Mouse (Mus musculus) kidney, embryonic 14.5 days (tissue): ENCODE data around the gene Tmem268. TPM values are rescaled to one million over a fixed set of nuclear protein-coding genes. Genes with fewer than 3 reads are reported as not detected.

Experiments
- ATAC-seq: fragments of 200-750 bp; cut with Nextera tagmentation; 2 replicates; pipeline ENCODE4 v1.8.0; 2017; ENCODE audit warnings: moderate number of reproducible peaks, mild to moderate bottlenecking, moderate TSS enrichment, moderate library complexity; ENCODE audit not compliant: low FRiP score, low TSS enrichment
- H3K27ac ChIP-seq: fragments of 300-500 bp; sonication (generic); 2 replicates; pipeline ENCODE4 v1.5.1; 2014; ENCODE audit warnings: low read depth, mild to moderate bottlenecking, low read length, moderate library complexity, mixed read lengths
- H3K27me3 ChIP-seq: fragments of 300-500 bp; sonication (generic); 2 replicates; pipeline ENCODE4 v1.6.1; 2014; ENCODE audit warnings: mild to moderate bottlenecking, low read length; ENCODE audit not compliant: control insufficient read depth, insufficient read depth
- H3K36me3 ChIP-seq: fragments of 300-500 bp; sonication (generic); 2 replicates; pipeline ENCODE4 v1.6.1; 2014; ENCODE audit warnings: low read length, mixed read lengths; ENCODE audit not compliant: control insufficient read depth, insufficient read depth
- H3K4me1 ChIP-seq: fragments of 300-500 bp; sonication (generic); 2 replicates; pipeline ENCODE4 v1.6.1; 2014; ENCODE audit warnings: low read length, mixed read lengths; ENCODE audit not compliant: control insufficient read depth, insufficient read depth
- H3K4me2 ChIP-seq: fragments of 300-500 bp; sonication (generic); replicated peaks from 2 replicates; pipeline ENCODE4 v1.6.1; 2014; ENCODE audit warnings: low read depth, mild to moderate bottlenecking, low read length
- H3K4me3 ChIP-seq: fragments of 300-500 bp; sonication (generic); 2 replicates; pipeline ENCODE4 v1.5.1; 2014; ENCODE audit warnings: mild to moderate bottlenecking, low read length
- H3K9ac ChIP-seq: fragments of 300-500 bp; sonication (generic); 2 replicates; pipeline ENCODE4 v1.6.1; 2014; ENCODE audit warnings: low read depth, mild to moderate bottlenecking, low read length, moderate library complexity
- H3K9me3 ChIP-seq: fragments of 300-500 bp; sonication (generic); 2 replicates; pipeline ENCODE4 v1.6.1; 2016; ENCODE audit warnings: low read length; ENCODE audit not compliant: control insufficient read depth
- WGBS: fragments of 180-500 bp; shearing (Covaris S2); extraction: QIAGEN DNeasy Blood & Tissue Kit; methylation state at CpG from one replicate; pipeline ENCODE4 v1.1.7; 2014; 5-methylcytosine and 5-hydroxymethylcytosine counted together
- polyA plus RNA-seq: library from polyadenylated mRNA; unstranded; fragments of >200 nt; fragmentation: Nextera tagmentation; extraction: Ambion mirVana; gene quantifications from 2 replicates; pipeline ENCODE4 v1.2.1, GENCODE M21; 2014

The Tmem268 gene
- polyA plus RNA-seq, 1 experiment from 2014 or later, result 7.9 TPM

DNA sequence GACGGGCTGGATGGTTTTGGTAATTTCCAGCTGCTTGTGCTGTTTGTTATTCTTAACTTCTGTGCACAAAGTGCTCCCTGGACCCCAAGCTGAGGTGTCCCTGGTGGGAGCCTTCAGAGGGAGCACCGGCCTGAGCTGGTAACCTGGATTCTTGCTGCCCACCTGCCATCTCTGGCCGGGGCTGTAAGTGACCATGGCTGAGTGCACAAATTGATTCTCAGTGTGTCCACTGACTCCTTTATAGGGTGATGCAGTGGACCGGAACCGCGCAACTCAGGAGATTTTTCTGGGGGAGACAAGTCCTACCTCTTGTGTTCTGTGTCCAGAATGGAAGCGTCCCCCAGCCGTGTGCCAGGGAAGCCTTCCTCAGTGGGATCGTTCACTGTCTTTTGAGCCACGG, 26.6 kb downstream of the Tmem268 start:
- Histone ChIP-seq H3K9ac (no peak overlapping the region), H3K27ac (no peak overlapping the region), H3K4me1 (peaks cover 3% of the 10 kb centered on the region; the same call in 1 of the 2 replicates), H3K4me2 (no peak overlapping the region), H3K4me3 (no peak overlapping the region), H3K36me3 (no peaks in the 10 kb centered on the region), H3K9me3 (no peaks in the 10 kb centered on the region), H3K27me3 (no peaks in the 10 kb centered on the region)
- ATAC-seq, result peak; percentile 62
- 45% methylated on average over 10 of the region's 10 CpGs for WGBS

DNA sequence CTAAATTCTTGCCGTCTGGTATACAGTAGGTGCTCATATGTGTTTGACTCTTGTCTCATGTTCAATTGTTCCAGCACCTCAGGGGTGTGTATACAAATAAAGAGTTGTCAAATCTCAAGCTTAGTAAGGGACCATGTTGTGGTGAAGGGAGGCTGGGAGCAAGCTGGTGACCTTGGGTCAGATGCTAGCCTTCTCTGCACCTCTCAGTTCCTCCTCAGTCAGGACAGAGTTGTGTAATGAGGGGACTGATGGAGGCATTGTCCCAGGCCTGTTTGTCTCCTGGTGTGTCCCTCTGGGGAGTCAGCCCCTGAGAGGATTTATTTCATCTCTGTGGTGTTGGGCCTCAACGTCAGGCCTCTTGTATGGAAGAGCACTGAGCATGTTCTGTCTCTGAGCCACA, 27.7 kb downstream of the Tmem268 start:
- H3K9me3 ChIP-seq, result no peaks in the 10 kb centered on the region
- H3K9ac ChIP-seq, result no peak overlapping the region
- WGBS, result 73% methylated on average over 2 of the region's 2 CpGs
- H3K4me1 ChIP-seq, result peaks cover 3% of the 10 kb centered on the region; the same call in 1 of the 2 replicates
- no peaks in the 10 kb centered on the region for H3K27me3 ChIP-seq
- ATAC-seq, result no peak
- no peak overlapping the region for H3K4me3 ChIP-seq
- H3K36me3 ChIP-seq, result no peaks in the 10 kb centered on the region
- H3K4me2 ChIP-seq, result no peak overlapping the region
- H3K27ac ChIP-seq, result no peak overlapping the region

DNA sequence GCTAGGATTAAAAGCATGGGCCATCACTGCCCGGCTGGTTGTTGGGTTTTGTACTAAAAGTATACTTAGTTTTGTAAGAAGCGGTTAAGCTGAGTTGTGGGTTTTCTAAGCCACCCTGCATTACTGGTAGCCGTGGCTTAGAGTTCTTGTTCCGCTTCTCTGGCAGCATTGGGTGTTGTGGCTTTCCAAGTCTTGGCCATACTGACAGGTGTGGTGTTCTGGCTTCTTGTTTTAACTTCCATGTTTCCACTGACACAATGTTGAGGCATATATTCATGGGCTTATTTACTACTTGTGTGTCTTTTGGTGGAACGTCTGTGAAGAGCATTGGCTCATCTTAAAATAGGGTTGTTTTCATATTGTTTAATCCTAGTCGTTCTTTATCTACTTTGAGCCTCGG, 31.4 kb downstream of the Tmem268 start:
- no peak overlapping the region for H3K27ac ChIP-seq
- no peak overlapping the region for H3K4me3 ChIP-seq
- H3K36me3 ChIP-seq, result no peaks in the 10 kb centered on the region
- no peaks in the 10 kb centered on the region for H3K9me3 ChIP-seq
- WGBS, result 87% methylated on average over 7 of the region's 7 CpGs
- H3K4me2 ChIP-seq, result no peak overlapping the region
- H3K9ac ChIP-seq, result no peak overlapping the region
- peaks cover 8% of the 10 kb centered on the region; the same call in 1 of the 2 replicates for H3K4me1 ChIP-seq
- no peaks in the 10 kb centered on the region for H3K27me3 ChIP-seq
- ATAC-seq, result no peak

DNA sequence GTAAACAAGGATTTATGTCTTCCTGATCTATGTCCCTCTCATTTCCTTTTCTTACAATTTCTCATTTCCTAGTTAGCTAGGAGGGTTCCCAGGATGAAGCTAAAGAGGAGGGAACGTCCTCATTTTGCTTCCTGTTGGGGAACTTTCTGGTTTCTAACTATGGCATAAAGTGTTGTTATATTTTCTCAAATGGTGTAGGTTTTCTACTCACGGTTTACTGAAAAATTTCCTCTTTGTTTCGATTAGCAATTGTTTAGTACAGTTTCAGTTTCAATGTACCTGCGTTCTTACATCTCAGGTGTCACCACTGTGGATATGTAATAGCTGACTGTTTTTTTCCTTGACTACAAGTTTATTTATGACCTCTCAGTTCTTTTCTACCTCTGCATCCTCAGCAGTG, 32.0 kb downstream of the Tmem268 start:
- Histone ChIP-seq H3K4me1 (peaks cover 7% of the 10 kb centered on the region; the same call in 1 of the 2 replicates), H3K27me3 (no peaks in the 10 kb centered on the region), H3K4me3 (no peak overlapping the region), H3K4me2 (no peak overlapping the region), H3K9ac (no peak overlapping the region), H3K36me3 (no peaks in the 10 kb centered on the region), H3K9me3 (no peaks in the 10 kb centered on the region), H3K27ac (no peak overlapping the region)
- WGBS, result 75% methylated on average over 4 of the region's 4 CpGs
- no peak for ATAC-seq

DNA sequence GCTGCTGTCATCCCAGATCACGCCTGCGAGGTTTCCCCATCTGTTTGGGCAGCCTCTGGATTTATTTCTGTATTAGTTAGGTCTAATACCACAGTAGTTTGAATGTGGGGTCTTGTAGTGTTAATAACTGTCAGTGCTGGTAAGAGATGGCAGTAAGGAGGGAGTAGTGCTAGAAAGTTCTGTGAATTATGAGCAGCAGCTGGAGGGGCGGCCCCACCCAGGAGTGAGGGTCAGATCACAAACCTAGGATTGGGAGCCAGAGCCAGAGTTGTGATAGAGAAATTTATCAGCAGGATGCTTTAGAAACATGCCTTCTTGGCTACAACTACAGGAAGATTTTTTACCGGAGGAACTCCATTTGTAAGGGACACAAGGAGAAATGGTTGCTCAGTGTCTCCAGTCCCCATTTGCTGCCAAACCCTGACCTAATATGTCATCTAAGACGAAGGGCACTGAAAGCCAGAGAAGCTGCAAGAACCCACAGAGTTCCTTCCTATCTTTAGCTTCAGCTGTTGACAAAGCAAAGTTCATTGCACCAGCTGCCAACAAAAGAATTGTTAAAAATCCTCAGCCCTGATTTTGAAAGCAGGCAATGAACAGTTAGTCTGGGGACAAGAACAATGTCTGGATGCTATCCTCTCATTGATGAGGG, 36.0 kb downstream of the Tmem268 start:
- H3K4me1 ChIP-seq, result 0 out of 2 replicates have a peak, but pooled peaks cover 7% of the 10 kb centered on the region
- peak overlapping the region; percentile 8; the same call in 1 of the 2 replicates for H3K27ac ChIP-seq
- H3K9me3 ChIP-seq, result no peaks in the 10 kb centered on the region
- no peaks in the 10 kb centered on the region for H3K36me3 ChIP-seq
- no peak overlapping the region for H3K9ac ChIP-seq
- no peak overlapping the region for H3K4me3 ChIP-seq
- WGBS, result 54% methylated on average over 5 of the region's 5 CpGs
- H3K27me3 ChIP-seq, result no peaks in the 10 kb centered on the region
- ATAC-seq, result no peak
- no peak overlapping the region for H3K4me2 ChIP-seq

DNA sequence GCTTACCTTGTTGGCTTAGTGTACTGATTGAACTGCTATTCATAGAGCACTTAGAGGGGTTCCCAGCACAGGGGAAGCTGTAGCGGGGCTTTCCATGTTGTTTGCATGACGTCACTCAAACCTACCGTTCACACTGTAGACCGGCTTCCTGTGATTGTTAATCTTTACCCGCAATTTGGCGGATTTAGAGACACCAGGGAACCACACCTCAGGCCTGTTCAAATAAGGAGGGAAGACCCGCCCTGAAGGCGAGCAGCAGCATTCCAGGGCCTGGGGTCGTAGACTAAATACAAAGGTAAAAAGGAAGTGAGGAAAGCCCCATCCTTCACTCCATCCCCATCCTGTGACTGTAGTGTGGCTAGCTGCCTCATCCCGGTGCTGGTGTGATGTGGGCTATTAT, 36.7 kb downstream of the Tmem268 start:
- WGBS, result 62% methylated on average over 10 of the region's 10 CpGs
- H3K9me3 ChIP-seq, result no peaks in the 10 kb centered on the region
- H3K27me3 ChIP-seq, result no peaks in the 10 kb centered on the region
- no peak overlapping the region for H3K4me3 ChIP-seq
- no peak overlapping the region for H3K9ac ChIP-seq
- ATAC-seq, result no peak
- H3K36me3 ChIP-seq, result no peaks in the 10 kb centered on the region
- 0 out of 2 replicates have a peak, but pooled peaks cover 7% of the 10 kb centered on the region for H3K4me1 ChIP-seq
- H3K27ac ChIP-seq, result no peak overlapping the region
- H3K4me2 ChIP-seq, result no peak overlapping the region

DNA sequence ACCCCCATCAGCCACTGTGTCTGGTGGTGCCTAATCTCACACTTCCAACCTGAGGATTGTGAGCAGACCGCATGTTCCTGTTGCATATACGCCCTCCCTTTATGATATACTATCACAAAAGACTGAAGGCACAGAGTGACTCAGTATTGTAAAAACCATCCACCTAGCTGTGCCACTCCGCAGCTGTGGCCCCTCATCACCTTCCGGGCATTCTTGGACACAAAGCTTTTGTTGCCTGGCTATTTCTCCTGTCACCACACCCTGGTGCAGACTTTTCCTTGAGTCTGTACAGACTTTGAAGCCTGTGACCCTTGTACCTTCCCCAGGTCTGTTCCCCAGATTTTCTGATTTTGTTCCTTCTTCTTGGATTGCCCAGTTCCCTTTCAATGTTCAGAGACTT, 37.4 kb downstream of the Tmem268 start:
- H3K9ac ChIP-seq, result no peak overlapping the region
- no peaks in the 10 kb centered on the region for H3K9me3 ChIP-seq
- H3K27ac ChIP-seq, result no peak overlapping the region
- no peak overlapping the region for H3K4me2 ChIP-seq
- H3K4me1 ChIP-seq, result 0 out of 2 replicates have a peak, but pooled peaks cover 7% of the 10 kb centered on the region
- 97% methylated on average over 4 of the region's 4 CpGs for WGBS
- no peak overlapping the region for H3K4me3 ChIP-seq
- H3K27me3 ChIP-seq, result no peaks in the 10 kb centered on the region
- no peaks in the 10 kb centered on the region for H3K36me3 ChIP-seq
- ATAC-seq, result no peak

DNA sequence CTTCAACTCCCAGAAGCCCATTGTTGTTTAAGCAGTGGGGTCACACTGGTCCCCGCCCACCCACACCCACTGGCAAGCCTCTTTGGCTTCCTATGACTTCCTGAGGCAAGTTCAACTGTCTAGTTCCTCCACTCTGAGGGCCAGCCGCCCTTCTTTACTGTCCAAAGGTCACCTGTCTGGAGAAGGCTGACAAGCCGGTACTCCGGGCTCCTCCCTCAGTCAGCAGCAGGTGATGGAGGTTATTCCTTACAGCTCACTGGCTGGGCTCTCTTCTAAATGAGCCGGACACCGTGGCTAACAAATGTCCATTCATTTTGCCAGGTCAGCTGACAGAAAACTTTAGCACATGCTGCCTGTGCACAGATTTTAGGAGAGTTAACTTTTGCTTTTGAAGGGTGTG, 42.2 kb downstream of the Tmem268 start:
- Histone ChIP-seq H3K9ac (no peak overlapping the region), H3K27me3 (no peaks in the 10 kb centered on the region), H3K27ac (no peak overlapping the region), H3K9me3 (no peaks in the 10 kb centered on the region), H3K4me1 (no peaks in the 10 kb centered on the region), H3K4me3 (no peak overlapping the region), H3K36me3 (no peaks in the 10 kb centered on the region), H3K4me2 (no peak overlapping the region)
- ATAC-seq, result no peak
- 75% methylated on average over 6 of the region's 6 CpGs for WGBS

DNA sequence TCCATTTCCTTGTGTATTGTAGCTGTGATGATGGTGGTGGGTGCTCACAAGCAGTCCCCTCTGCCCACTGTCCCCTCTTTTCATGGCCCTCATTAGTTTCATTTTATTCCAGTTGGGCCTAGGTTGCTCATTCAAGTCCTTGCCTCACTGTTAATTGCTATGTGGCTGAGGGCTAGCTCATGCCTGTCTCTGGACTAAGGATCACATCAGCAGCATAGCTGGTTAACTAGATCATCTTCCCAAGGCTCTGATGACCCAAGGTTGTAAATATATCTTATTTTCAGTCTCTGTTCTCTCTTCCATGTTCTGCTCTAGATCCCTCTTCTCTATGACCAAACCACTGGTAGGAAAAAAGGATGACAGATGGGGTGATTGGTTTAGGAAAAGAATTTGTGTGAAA, 42.7 kb downstream of the Tmem268 start:
- no peaks in the 10 kb centered on the region for H3K36me3 ChIP-seq
- no peaks in the 10 kb centered on the region for H3K9me3 ChIP-seq
- H3K27me3 ChIP-seq, result no peaks in the 10 kb centered on the region
- H3K9ac ChIP-seq, result no peak overlapping the region
- no peak overlapping the region for H3K27ac ChIP-seq
- no peak for ATAC-seq
- no peaks in the 10 kb centered on the region for H3K4me1 ChIP-seq
- H3K4me2 ChIP-seq, result no peak overlapping the region
- H3K4me3 ChIP-seq, result no peak overlapping the region
